Mouse (Mus musculus) hindbrain, embryonic 13.5 days (tissue): ENCODE results near the gene C130026I21Rik. TPM values are rescaled to one million over a fixed set of nuclear protein-coding genes. Genes with fewer than 3 reads are reported as not detected.

ENCODE experiments used
- microRNA-seq: library from miRNA; unstranded; fragments of <30 nt; microRNA quantifications from one replicate; pipeline ENCODE4, GENCODE M21; 2016
- polyA plus RNA-seq: library from polyadenylated mRNA; unstranded; fragments of >200 nt; fragmentation: Nextera tagmentation; extraction: Ambion mirVana; gene quantifications from 2 replicates; pipeline ENCODE4 v1.2.1, GENCODE M21; 2015

Gene C130026I21Rik
- polyA plus RNA-seq, 1 experiment from 2014 or later, result 0.69 TPM

Small RNAs within 50 kb of the gene (microRNA-seq; reads per million reads assigned to microRNA genes)
- not detected for gene Gm27907

Other genes starting within 250 kb of the C130026I21Rik start
- gene Gm10553, start 170.4 kb downstream of the C130026I21Rik start, polyA plus RNA-seq, result not detected in 2 replicates
- gene A530032D15Rik, start 160.7 kb downstream of the C130026I21Rik start, polyA plus RNA-seq, result not detected in 2 replicates